Mouse (Mus musculus) cerebellum, adult 2 months (tissue): ENCODE results near the gene 4922502D21Rik.
A peak's percentile ranks its signal among the peaks of the same experiment; 100 is the strongest.

ENCODE experiments used
- CTCF ChIP-seq: fragments of 200-500 bp; IDR thresholded peaks from 2 replicates; pipeline ENCODE4 v1.5.1; 2011; ENCODE audit warnings: low read depth, mild to moderate bottlenecking, control low read depth, low read length, moderate library complexity, borderline replicate concordance; ENCODE audit not compliant: insufficient read depth
- POLR2A ChIP-seq: fragments of 200-500 bp; IDR thresholded peaks from 2 replicates; pipeline ENCODE4 v1.6.1; 2011; ENCODE audit warnings: low read length, control low read depth, borderline replicate concordance; ENCODE audit not compliant: insufficient read depth

DNA sequence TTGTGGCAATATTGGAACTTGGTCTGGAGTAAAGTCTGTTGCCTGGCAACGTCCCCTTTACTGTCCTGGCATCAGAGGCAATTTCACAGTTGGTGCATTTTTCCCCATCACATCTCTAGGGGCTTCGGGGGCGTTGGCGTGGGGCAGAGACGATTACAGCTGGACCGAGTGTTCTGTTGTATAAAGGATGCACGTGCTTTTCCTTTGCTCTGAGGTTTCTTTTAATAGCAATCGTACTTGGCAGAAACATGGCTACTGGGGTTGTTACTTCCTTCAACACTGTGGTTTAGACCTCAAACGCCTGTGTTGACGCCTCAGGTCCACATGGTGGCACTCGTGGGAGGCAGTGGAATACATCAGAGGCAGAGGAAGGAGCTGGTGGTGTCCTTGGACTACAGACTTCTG, 2.1 kb upstream of the 4922502D21Rik start:
- TF ChIP-seq POLR2A: no peak
- peak; percentile 63 for TF ChIP-seq CTCF
